Mouse (Mus musculus) hindbrain, embryonic 14.5 days (tissue): ENCODE data around the gene Cyb561d1. TPM values are rescaled to one million over a fixed set of nuclear protein-coding genes. Genes with fewer than 3 reads are reported as not detected.

Experiments
- ATAC-seq: fragments of 200-750 bp; cut with Nextera tagmentation; 2 replicates; pipeline ENCODE4 v1.8.0; 2017; ENCODE audit warnings: moderate number of reproducible peaks, mild to moderate bottlenecking, moderate TSS enrichment, moderate library complexity; ENCODE audit not compliant: low FRiP score
- DNase-seq: peaks from one replicate; pipeline ENCODE4 v3.0.0-alpha.2; 2015; ENCODE audit warnings: low spot score
- H3K27ac ChIP-seq: fragments of 300-500 bp; sonication (generic); 2 replicates; pipeline ENCODE4 v1.5.1; 2014; ENCODE audit warnings: mild to moderate bottlenecking, moderate library complexity
- H3K27me3 ChIP-seq: fragments of 300-500 bp; sonication (generic); 2 replicates; pipeline ENCODE4 v1.6.1; 2014; ENCODE audit warnings: mild to moderate bottlenecking, low read length, mixed read lengths; ENCODE audit not compliant: control insufficient read depth, insufficient read depth
- H3K36me3 ChIP-seq: fragments of 300-500 bp; sonication (generic); replicated peaks from 2 replicates; pipeline ENCODE4 v1.6.1; 2014; ENCODE audit not compliant: control insufficient read depth, insufficient read depth
- H3K4me1 ChIP-seq: fragments of 300-500 bp; sonication (generic); replicated peaks from 2 replicates; pipeline ENCODE4 v1.6.1; 2014; ENCODE audit warnings: antibody characterized with exemption, low read length, mixed read lengths; ENCODE audit not compliant: control insufficient read depth, insufficient read depth
- H3K4me2 ChIP-seq: fragments of 300-500 bp; sonication (generic); replicated peaks from 2 replicates; pipeline ENCODE4 v1.6.1; 2014; ENCODE audit warnings: mild to moderate bottlenecking, moderate library complexity
- H3K4me3 ChIP-seq: fragments of 300-500 bp; sonication (generic); replicated peaks from 2 replicates; pipeline ENCODE4 v1.5.1; 2014; ENCODE audit warnings: mild to moderate bottlenecking, low read length
- H3K9ac ChIP-seq: fragments of 300-500 bp; sonication (generic); 2 replicates; pipeline ENCODE4 v1.6.1; 2014
- H3K9me3 ChIP-seq: fragments of 300-500 bp; sonication (generic); 2 replicates; pipeline ENCODE4 v1.6.1; 2016; ENCODE audit warnings: low read length; ENCODE audit not compliant: control insufficient read depth
- WGBS: fragments of 180-500 bp; shearing (Covaris S2); extraction: QIAGEN DNeasy Blood & Tissue Kit; methylation state at CpG from one replicate; pipeline ENCODE4 v1.1.7; 2014; 5-methylcytosine and 5-hydroxymethylcytosine counted together
- polyA plus RNA-seq: library from polyadenylated mRNA; unstranded; fragments of >200 nt; fragmentation: Nextera tagmentation; extraction: Ambion mirVana; gene quantifications from 2 replicates; pipeline ENCODE4 v1.2.1, GENCODE M21; 2014

The Cyb561d1 gene
- polyA plus RNA-seq, 1 experiment from 2014 or later = 2.7 TPM

GRCm38 (mm10) chr3:108178756-108179715, 22.0 kb downstream of the Cyb561d1 start:
- Histone ChIP-seq H3K9ac (no peak overlapping the region), H3K4me3 (no peak overlapping the region), H3K4me2 (no peak overlapping the region), H3K4me1 (peaks cover 16% of the 10 kb centered on the region), H3K9me3 (no peaks in the 10 kb centered on the region), H3K27me3 (no peaks in the 10 kb centered on the region), H3K36me3 (no peaks in the 10 kb centered on the region), H3K27ac (no peak overlapping the region)
- DNase-seq = no peak
- WGBS = 76% methylated on average over 7 of the region's 7 CpGs
- no peak for ATAC-seq

- no peaks in the 10 kb centered on the region for H3K9me3 ChIP-seq
- peak overlapping the region; percentile 34 for H3K4me2 ChIP-seq
- DNase-seq = peak; percentile 73
- peak overlapping the region; percentile 89 for H3K27ac ChIP-seq
- ATAC-seq = peak; percentile 85
- H3K27me3 ChIP-seq = no peaks in the 10 kb centered on the region
- no peaks in the 10 kb centered on the region for H3K36me3 ChIP-seq
- WGBS = 18% methylated on average over 14 of the region's 14 CpGs
- peak overlapping the region; percentile 38; the same call in 1 of the 2 replicates for H3K9ac ChIP-seq
- no peak overlapping the region for H3K4me3 ChIP-seq
- H3K4me1 ChIP-seq = peaks cover 16% of the 10 kb centered on the region
These were observed 26.1 kb downstream of the Cyb561d1 start for GRCm38 (mm10) chr3:108174672-108175531.

DNA sequence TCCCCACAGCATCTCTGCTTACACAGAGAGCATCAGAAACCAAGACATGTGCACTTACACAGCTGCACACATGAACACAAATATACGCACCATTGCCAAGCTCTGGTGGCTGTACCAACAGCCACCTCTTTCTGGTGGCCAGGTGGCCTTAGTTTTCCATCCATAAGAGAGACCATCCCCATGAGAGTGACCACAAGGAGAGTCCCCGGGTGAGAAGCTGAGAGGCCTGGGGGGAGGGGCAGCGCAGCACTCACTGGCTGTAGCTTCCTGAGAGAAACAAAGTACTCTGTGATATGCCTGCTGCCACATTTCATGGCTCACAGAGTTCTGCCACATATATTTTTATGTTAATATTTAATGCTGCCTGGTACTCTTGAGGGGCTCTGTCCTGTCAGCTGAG, 31.8 kb downstream of the Cyb561d1 start:
- Histone ChIP-seq H3K9me3 (no peaks in the 10 kb centered on the region), H3K27me3 (no peaks in the 10 kb centered on the region), H3K4me2 (no peak overlapping the region), H3K4me3 (no peak overlapping the region), H3K9ac (no peak overlapping the region), H3K4me1 (peaks cover 33% of the 10 kb centered on the region), H3K36me3 (no peaks in the 10 kb centered on the region), H3K27ac (no peak overlapping the region)
- WGBS = 36% methylated on average over 3 of the region's 3 CpGs
- DNase-seq (no peak), ATAC-seq (no peak)

- H3K27me3 ChIP-seq = no peaks in the 10 kb centered on the region
- 34% methylated on average over 14 of the region's 14 CpGs for WGBS
- ATAC-seq = no peak
- H3K4me2 ChIP-seq = no peak overlapping the region
- no peak for DNase-seq
- H3K4me1 ChIP-seq = peaks cover 31% of the 10 kb centered on the region
- H3K4me3 ChIP-seq = no peak overlapping the region
- H3K9ac ChIP-seq = no peak overlapping the region
- no peaks in the 10 kb centered on the region for H3K9me3 ChIP-seq
- no peaks in the 10 kb centered on the region for H3K36me3 ChIP-seq
- peak overlapping the region; percentile 72 for H3K27ac ChIP-seq
These were observed 33.5 kb downstream of the Cyb561d1 start for GRCm38 (mm10) chr3:108167499-108167898.

DNA sequence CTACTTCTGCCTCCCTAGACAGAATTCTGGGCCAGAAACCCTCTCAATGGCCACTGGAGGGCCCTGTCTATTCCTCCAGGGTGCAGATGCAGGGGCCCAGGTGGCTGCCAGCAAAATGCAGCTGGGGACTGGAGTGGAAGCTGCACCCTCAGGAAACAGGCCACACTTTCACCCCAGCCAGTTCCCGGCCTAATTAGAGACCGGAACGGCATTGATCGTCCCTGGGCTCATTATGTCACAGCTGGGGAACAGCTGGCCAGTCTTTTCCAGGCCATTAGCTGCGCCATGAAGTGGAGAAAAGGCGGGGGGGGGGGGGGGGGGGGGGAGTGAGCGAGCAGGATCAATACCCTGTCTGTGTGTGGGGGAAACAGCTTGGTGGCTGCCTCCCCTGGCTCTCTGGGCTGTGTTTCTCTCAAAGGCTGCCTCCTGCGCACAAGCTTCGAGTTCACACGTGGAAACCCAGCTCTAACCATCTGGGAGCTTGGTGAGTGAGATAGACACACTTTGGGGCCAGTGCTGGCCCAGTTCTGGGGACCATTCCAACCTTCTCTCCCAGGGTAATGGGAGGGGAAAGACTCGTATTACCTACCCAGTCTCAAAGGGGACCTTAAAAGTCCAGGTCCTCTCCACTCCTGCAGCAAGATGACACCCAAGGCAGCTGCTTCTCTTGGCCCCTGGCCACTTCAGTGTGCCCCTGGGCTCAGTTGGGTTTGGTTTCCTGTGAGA, 34.4 kb downstream of the Cyb561d1 start:
- Histone ChIP-seq H3K9me3 (no peaks in the 10 kb centered on the region), H3K4me2 (no peak overlapping the region), H3K4me1 (peaks cover 31% of the 10 kb centered on the region), H3K27me3 (no peaks in the 10 kb centered on the region), H3K4me3 (no peak overlapping the region), H3K9ac (no peak overlapping the region), H3K36me3 (no peaks in the 10 kb centered on the region), H3K27ac (peak overlapping the region; percentile 72)
- DNase-seq (peak; percentile 52), ATAC-seq (peak; percentile 61)
- 4% methylated on average over 9 of the region's 11 CpGs for WGBS

GRCm38 (mm10) chr3:108165532-108166315, 35.3 kb downstream of the Cyb561d1 start:
- H3K4me1 ChIP-seq = peaks cover 31% of the 10 kb centered on the region
- H3K27me3 ChIP-seq = no peaks in the 10 kb centered on the region
- H3K9me3 ChIP-seq = no peaks in the 10 kb centered on the region
- H3K27ac ChIP-seq = peak overlapping the region; percentile 68
- peak; percentile 5; the same call in 1 of the 2 replicates for ATAC-seq
- WGBS = 19% methylated on average over 10 of the region's 10 CpGs
- no peak for DNase-seq
- H3K4me3 ChIP-seq = no peak overlapping the region
- no peaks in the 10 kb centered on the region for H3K36me3 ChIP-seq
- H3K9ac ChIP-seq = 0 out of 2 replicates have a peak overlapping the region, but pooled peaks have one; percentile 4
- no peak overlapping the region for H3K4me2 ChIP-seq

DNA sequence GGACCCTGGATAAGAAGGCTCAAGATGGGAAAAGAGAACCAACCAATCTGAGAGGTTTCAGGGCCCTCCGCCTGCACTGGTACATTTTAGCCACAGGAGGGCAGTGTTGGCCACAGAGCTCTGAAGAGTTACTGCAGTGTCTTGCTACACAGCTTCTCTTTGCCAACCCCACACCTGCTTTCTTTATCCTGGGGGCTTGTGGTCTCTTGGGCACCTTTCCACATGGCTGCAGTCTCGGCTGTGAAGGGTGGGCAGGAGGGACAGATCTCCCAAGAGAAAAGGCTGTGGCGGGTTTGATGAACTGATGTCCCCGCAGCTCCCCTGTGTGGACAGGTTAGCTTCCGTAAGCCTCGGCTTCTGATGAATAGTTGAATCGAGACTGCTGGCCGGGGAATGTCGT, 36.2 kb downstream of the Cyb561d1 start:
- H3K27me3 ChIP-seq = no peaks in the 10 kb centered on the region
- H3K9me3 ChIP-seq = no peaks in the 10 kb centered on the region
- ATAC-seq (peak; percentile 78), DNase-seq (peak; percentile 97)
- 12% methylated on average over 9 of the region's 9 CpGs for WGBS
- no peaks in the 10 kb centered on the region for H3K36me3 ChIP-seq
- H3K4me2 ChIP-seq = peak overlapping the region; percentile 41
- H3K4me1 ChIP-seq = peaks cover 31% of the 10 kb centered on the region
- 0 out of 2 replicates have a peak overlapping the region, but pooled peaks have one; percentile 2 for H3K4me3 ChIP-seq
- H3K27ac ChIP-seq = peak overlapping the region; percentile 68
- H3K9ac ChIP-seq = peak overlapping the region; percentile 16; the same call in 1 of the 2 replicates

GRCm38 (mm10) chr3:108164091-108164490, 36.9 kb downstream of the Cyb561d1 start:
- no peaks in the 10 kb centered on the region for H3K36me3 ChIP-seq
- ATAC-seq = no peak
- H3K4me3 ChIP-seq = no peak overlapping the region
- DNase-seq = no peak
- H3K4me2 ChIP-seq = no peak overlapping the region
- no peaks in the 10 kb centered on the region for H3K27me3 ChIP-seq
- 71% methylated on average over 5 of the region's 5 CpGs for WGBS
- H3K27ac ChIP-seq = no peak overlapping the region
- no peak overlapping the region for H3K9ac ChIP-seq
- peaks cover 28% of the 10 kb centered on the region for H3K4me1 ChIP-seq
- H3K9me3 ChIP-seq = no peaks in the 10 kb centered on the region
